Mouse (Mus musculus) ovary, postnatal 10 days (tissue): ENCODE measurements around the gene Mmp19.
"Not testable (repeated sequence)": the region's sequence is repeated elsewhere in the genome, so short reads cannot be mapped to it uniquely, and the experiment has no call there.

Source experiments
- DNase-seq: peaks from one replicate; pipeline ENCODE4 v3.0.0; 2022; ENCODE audit warnings: low spot score

Mmp19 gene

GRCm38 (mm10) chr10:128801981-128802495, 11.3 kb downstream of the Mmp19 start:
- no peak for DNase-seq

GRCm38 (mm10) chr10:128802956-128803355, 12.2 kb downstream of the Mmp19 start:
- no peak for DNase-seq

DNA sequence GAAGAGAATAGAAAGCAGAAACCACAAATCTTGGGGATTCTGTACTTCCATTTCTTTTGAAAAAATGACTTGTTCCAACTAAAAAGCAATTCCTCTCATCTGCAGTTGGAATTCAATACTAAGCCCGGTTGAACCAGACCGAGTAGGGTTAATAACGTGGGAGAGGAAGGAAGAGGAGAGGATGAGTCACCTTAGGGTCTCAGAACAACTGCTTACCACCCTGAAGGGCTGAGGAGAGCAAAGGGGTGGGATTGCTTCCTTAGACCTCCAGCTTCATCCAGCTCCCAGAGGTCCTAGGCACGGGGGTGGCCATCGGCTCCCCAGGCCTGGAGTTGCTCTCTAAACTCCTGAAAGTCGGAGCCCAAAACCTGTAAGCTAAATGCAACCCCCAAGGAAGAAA, 12.7 kb downstream of the Mmp19 start:
- DNase-seq = no peak

DNA sequence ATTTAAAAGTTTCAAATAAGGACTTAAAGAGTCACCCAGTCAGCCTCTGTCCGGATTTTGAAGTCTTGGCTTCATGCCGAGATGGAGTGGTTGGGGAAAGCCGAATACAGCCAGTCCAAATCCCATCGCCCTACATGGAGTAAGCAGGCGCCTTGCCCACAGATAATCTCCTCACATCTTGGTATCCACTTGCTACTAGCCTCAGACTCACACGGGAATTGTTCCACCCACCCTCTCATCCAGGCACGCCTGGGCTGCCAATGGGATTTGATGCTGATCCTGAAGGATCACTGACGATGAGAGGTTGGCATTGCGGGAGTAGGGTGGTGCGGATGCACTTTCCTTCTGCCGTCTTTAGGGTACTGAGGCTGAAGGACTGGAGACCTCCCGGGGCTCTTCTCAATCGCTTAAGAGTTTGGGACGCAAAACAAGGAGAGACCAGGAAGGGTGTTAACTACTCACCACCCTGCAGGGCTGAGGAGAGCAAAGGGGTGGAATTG, 13.1 kb downstream of the Mmp19 start, which contains the start of gene Dnajc14:
Gene Dnajc14 (plus strand): TSS at position 292 of the 500 bp plus-strand sequence.
- peak; percentile 58 for DNase-seq

- peak; percentile 56 for DNase-seq
Measured at GRCm38 (mm10) chr10:128804271-128805091, 13.8 kb downstream of the Mmp19 start, which contains the start of gene Tmem198b. Gene Tmem198b, minus strand, starts transcription at chr10:128804370.

- DNase-seq = peak; percentile 79
Measured at GRCm38 (mm10) chr10:128805092-128806000, 14.6 kb downstream of the Mmp19 start.

- DNase-seq = no peak
Measured at GRCm38 (mm10) chr10:128806086-128806485, 15.4 kb downstream of the Mmp19 start.

DNA sequence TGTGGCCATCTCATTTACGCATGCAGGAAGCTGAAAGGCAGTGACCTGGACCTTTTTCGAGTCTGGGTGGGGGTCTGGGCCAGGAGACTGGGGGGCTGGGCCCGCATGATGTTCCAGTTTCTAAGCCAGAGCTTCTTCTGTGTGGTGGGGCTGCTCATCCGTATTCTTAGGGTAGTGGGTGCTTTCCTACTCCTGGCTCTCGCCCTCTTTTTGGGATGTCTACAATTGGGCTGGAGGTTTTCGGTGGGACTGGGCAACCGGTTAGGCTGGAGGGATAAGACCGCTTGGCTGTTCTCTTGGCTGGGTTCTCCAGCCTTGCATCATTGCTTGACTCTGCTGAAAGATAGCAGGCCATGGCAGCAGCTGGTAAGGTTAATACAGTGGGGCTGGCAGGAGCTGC, 16.3 kb downstream of the Mmp19 start:
- DNase-seq = no peak

- no peak for DNase-seq
Measured at GRCm38 (mm10) chr10:128817033-128817432, 26.3 kb downstream of the Mmp19 start, which contains the start of gene Sarnp. Gene Sarnp, plus strand, starts transcription at chr10:128817333.

DNA sequence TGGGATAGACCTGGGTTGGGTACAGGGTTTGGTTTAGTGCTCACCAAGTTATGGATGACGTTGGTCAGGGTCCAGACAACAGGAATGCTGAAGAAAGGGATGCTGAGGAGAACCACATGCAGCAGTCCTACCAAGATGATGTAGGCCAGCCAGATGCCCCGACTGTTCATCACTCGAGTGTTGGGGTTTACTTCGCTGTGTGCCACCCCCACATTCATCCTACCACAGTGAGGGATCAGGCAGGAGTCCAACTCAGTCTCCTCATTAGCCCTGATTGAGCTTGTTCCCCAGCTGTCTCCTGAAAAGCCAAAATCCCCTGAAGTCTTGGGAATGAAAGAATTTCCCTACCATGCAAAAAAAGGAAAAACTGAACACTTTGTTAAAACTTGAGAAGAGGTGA, 29.5 kb downstream of the Mmp19 start:
- no peak for DNase-seq

DNA sequence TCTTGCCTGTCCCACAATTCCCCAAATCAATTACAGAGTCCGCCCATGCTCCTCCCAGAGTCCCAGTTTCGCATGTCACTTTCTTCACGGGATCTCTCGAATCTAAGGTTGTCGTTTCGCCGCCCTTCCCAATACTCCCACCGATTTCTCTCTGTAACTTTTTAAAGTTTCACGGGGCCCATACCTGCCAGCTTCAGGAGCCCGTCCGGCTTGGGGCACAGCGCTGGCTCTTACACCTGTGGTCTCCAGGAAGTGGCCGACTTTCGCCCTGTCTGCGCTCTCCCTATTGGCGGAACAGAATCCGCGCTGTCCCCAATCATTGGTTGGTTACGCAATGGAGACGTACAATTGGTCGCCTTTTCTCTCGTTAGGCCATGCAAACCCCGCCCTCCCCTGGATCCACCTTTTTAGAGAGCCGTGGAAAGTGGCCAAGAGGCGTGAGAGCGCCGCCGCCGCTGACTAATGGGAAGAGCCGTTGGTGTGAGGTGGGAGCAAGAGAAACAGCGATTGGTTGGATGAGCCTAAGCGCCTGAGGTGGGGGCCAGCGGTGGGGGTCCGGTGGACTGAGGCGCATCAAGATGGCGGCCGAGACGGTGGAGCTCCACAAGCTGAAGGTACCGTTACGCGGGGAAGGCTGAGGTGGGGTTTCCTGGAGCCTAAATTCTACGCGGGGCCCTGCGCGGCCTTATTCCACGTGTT, 30.8 kb downstream of the Mmp19 start, which contains the start of gene Ormdl2:
Gene Ormdl2 (minus strand): TSS at position 288 of the 699 bp plus-strand sequence.
- DNase-seq = peak; percentile 97

DNA sequence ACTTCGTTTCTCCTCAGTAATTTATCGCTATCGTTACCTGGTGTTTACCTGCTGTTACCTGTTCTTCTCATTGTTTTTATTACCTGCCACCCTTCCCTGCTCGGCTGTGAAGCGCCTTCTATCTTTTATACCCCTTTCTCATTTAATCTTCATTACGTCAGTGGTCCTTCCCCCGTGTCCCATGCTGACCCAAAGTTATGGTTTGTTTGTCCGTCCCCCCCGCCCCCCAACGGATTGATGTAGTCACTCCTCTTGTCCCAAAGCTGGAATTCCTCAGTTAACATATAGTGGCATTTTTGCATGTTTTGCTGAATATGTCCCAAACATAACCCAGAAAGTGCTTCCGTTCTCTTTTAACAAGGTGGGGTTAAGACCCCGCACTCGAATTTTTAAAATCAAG, 31.4 kb downstream of the Mmp19 start:
- no peak for DNase-seq

DNA sequence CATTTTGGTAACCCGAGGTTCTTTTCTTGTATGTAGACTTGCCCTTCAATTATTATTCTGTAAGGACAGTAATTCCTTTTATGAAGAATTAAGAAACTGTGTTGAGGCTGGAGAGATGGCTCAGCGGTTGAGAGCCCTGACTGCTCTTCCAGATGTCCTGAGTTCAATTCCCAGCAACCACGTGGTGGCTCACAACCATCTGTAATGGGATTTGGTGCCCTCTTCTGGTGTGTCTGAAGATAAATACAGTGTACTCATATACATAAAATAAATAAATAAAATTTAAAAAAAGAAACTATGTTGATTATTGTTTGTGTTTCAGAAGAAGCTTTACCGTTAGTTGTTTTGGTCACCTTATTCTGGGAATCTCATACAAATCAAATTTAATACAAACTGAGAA, 32.4 kb downstream of the Mmp19 start:
- DNase-seq = not testable (repeated sequence)

DNA sequence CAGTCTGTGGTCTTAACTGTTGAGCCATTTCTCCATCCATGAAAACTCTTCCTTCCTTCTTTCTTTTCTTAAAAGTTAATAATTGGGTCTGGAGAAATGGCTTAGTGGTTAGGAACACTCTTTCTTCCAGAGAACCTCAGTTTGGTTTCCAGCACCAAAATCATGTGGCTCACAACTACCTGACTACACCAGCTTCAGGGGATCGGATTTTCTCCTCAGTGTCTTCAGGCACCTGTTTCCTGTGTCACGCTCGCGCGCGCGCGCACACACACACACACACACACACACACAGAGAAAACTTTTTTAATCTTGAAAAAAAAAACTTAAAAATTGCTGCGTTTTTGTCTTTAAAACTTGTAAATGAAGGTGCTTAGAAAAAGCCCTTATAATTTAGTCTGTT, 33.1 kb downstream of the Mmp19 start:
- no peak for DNase-seq

GRCm38 (mm10) chr10:128837400-128837799, 46.7 kb downstream of the Mmp19 start:
- DNase-seq = no peak

- DNase-seq = no peak
Measured at GRCm38 (mm10) chr10:128839434-128839833, 48.7 kb downstream of the Mmp19 start.

GRCm38 (mm10) chr10:128840612-128841011, 49.9 kb downstream of the Mmp19 start:
- DNase-seq = no peak

- no peak for DNase-seq
Measured at GRCm38 (mm10) chr10:128843260-128843659, 52.5 kb downstream of the Mmp19 start.

GRCm38 (mm10) chr10:128845516-128845915, 54.8 kb downstream of the Mmp19 start:
- DNase-seq = no peak

DNA sequence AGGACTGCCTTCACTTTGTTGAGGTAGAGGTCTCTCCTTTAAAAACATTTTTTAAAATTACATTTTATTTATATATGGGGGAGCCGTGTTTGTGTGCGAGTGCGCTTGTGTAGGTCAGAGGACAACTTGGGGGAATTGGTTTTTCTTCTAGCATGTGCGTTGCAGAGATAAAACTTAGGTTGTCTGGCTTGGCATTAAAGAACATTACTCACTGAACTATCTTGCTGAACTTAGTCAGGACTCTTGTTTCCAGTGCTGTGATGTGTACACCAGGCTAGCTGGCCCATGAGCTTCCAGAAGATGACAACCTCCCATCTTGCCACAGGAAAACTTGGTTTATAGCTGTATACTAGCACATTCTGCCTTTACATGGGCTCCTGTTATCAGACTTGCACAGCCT, 56.0 kb downstream of the Mmp19 start:
- DNase-seq = no peak

- no peak for DNase-seq
Measured at GRCm38 (mm10) chr10:128848426-128848825, 57.7 kb downstream of the Mmp19 start.

GRCm38 (mm10) chr10:128850339-128850738, 59.6 kb downstream of the Mmp19 start:
- no peak for DNase-seq
